Mouse (Mus musculus) urinary bladder, postnatal 36 days (tissue): ENCODE measurements around the gene Gramd1a.

Experiments
- DNase-seq, 2 experiments: peaks; one replicate each; pipeline ENCODE4 v3.0.0; 2022; ENCODE audit warnings: low spot score in 2 of 2, mixed read lengths in 1 of 2

Gene Gramd1a

DNA sequence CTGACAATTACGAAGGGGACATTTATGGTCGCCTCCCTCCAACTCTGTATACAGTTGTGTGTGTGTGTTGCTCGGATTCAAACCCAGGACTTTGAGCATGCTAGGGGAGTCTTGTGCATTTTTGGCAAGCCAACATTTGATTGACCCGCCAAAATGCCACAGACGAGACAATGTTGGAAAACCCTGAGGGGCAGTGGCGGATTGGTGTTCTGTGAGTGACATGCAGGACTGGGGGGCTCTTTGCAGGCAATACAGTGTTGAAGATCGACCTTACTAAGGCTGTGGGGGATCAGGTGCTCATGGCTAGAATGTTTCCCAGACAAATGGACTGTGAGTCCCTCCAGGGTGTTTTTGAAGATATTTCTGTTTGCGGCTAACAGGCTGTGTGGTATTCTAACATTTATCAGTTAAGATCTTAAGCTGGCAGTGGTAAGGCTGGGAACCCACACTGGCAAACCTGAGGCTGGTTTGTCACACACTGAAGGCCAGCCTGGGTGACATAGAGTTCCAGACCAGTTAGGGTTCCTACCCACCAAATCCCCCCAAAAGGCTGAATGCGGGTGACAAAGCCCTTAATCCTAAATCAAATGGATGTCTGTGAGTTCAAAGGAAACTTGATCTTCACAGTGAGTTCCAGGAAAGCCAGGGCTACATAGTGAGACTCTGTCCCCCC, 58.7 kb downstream of the Gramd1a start:
- no peak for DNase-seq

DNA sequence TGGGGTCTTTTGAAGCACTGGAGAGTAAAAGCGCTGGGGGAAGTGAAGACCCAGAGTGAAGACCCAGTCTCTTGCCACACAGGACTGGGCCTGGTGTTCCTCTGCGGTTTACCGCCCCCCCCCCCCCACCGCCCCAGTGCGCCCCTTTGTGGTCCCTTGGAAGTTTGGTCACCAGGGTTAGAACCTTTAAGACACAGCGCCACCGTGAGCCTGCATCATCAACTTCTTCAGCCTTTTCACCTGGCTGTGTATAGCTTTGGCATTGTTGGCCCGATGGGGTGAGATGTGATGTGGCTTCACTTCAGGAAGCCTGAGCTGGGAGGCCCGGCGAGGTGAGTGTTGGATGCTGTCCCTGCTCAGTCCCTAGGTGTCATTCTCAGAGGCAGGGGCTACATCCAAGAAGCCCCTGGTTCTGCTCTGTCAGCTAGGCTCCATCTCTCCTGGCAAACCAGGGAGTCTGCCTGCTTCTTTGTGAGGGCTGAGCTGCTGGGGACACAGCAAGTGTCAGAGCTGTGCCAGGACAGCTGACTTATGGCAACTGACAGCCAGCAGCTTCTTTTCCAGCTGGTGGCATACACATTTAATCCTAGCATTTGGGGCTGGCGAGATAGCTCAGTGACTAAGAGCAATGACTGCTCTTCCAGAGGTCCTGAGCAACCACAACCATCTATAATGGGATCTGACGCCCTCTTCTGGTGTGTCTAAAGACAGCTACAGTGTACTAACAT, 60.8 kb downstream of the Gramd1a start:
- no peak for DNase-seq

DNA sequence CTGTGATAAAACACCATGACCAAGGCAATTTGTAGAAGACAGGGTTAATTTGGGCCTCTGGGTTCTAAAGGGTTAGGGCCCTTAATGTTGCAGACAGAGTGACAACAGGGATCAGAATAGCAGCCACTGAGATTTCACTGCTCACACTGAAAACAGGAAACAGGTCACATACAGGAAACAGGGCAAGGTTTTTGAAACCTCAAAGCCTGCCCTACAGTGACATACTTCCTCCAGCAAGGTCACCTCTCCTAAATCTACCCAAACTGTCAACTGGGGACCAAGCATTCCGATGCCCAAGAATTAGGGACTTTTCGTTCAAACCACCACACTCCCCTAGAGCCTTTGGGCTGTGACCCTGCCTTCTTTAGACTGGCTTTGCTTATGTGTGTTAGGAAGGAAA, 66.0 kb downstream of the Gramd1a start:
- DNase-seq = no peak

DNA sequence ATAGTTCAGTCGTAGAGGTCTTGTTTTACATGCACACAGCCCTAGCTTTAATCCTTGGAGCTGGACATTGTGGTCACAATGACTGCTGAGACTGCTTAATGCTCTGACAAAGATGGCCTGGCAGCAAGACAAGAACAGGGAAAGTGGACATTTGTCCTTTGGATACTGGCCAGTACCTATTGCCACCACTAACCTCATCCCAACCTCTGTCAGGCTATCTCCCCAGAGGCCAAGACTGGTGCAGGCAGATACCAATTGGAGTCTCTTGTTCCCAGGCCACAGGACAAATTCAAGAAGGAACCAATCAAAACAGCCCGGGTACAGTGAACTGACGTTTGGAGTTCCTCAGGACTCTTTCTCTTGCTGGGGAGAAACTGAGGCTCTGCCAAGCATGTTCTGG, 67.5 kb downstream of the Gramd1a start:
- DNase-seq = no peak

DNA sequence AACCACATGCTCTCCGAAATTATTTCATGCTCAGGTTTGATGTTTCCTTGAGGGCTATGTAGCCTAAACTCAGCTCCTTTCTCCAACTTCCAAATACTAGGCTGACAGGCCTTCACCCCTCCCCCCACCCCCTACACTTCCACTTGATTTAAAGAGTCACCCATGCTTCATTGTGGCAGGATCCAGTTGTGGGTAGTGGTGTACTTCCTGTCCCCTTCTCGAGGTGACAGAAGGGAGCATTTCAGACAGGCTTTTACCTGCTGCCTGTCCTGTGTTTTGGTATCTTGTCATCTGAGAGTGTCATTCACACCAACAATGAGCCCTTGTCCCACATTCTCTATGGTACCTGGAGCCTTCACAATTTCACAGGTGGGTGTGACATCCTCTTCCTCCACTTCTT, 68.4 kb downstream of the Gramd1a start:
- no peak for DNase-seq

DNA sequence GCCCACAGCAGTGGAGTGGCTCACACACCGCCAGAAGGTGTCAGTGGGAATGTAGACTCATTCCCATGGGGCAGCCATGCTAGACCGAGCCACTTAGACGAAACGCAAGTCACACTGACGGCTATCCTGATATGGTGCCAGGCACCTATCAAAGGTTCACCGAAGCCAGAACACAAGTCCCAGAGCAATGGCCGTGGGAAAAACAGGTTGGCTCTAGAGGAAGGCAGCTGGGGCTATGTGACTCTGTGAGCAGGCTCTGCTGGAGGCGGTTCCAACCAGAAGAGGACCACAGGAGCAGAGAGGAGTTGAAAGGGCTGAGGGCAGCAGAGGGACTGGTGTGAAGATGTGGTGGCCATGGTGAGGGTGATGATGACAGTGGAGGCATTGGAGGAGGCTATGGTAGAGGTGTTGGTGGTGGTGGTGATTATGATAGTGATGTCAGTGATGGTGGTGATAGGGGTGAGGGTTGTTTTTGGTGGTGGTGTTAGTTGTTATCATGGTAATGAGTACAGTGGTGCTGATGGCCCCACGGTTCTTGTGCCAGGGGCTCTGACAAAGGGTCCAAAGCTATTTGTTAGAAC, 69.4 kb downstream of the Gramd1a start:
- DNase-seq = no peak

DNA sequence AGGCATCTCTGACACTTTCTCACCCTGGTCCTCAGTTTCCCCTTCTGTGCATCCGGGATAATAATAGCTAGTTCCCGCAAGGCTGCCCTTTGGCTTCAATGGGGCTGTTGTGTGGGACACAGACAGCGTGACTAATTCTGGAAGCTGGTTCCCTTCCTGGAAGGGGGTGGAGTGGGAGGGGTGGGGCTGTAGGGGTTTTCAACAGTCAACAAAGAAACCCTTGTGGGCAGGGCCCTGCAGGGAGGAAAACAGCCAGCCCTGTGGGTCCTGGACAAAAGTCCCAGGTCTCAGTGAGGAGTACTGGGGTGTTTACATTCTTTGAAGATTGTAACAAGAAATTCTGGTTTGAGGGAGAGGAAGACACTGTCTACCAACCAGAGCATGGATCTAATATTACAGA, 70.5 kb downstream of the Gramd1a start:
- DNase-seq = peak in 1 of 2 experiments; percentile 70

DNA sequence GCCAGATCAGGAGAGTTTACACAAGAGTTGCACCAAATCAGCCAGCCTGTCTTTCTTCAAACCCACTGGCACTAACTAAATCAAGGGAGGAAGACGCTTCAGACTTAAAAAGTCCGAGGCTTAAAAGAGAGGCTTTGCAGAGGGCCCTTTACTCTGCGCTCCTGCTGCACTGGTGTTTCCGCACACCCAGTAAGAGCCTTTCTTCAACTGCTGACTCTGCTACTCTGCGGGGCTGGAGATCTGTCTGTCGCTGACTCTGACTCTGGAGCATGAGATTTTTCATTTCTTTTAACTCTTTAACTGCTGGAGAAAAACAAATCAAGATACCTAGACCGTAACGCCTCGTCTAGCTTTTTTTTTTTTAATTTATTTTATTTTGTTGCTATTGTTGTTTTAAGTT, 71.6 kb downstream of the Gramd1a start:
- DNase-seq = no peak

DNA sequence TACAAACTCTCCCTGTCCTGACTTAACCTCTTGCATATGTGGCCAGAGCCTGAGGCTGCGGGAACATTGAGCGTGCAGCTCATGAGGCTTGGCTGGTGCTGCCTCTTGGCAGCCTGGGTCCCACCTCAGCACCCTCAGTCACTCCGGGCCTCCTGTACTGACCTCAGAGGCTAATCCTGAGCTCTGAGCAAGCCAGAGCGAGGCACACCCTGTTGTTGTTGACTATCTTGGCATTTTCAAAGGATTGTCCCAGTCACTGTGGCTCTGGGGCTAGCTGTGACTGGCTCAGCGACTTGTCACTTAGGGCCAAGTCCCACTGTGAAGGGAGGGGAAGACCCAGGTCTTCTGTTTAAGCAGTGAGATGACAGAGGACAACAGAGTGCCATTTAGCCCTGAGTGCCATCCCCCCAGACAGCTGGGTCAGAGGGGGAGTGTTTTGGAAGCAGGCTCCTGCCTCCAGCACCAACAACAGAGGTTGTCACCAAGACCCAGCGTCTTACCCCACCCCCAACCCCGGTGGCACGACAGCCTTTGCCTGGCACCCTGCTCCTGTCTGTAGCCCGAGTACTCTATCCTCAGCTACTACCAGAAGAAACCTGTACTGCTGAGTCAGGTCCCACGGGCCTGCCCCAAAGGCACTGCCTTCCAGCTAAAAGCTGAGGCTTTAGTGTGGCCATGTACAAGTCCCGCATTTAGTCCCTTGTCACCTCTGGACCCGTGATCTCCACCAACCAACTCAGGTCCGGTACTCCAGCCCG, 72.7 kb downstream of the Gramd1a start:
- peak in 1 of 2 experiments; percentile 74 for DNase-seq

DNA sequence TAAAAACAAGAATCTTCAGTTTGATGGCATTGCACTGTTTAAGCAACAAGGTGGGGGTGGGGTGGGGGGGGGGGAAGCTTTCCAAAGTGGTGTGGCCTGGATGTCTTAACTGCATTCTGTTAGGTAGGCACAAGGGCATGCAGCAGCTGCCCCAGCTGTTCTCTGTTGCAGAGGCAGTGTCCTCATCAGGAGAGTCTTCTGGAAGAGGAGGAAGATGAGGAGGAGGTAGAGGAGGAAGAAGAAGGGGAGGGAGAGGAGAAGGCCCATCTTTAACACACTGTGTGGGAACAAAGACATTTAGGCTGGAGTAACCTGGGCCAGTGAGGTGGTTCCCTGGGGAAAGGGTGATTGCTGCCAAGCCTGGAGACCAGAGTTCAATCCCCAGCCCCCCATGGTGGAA, 73.6 kb downstream of the Gramd1a start:
- DNase-seq = no peak

DNA sequence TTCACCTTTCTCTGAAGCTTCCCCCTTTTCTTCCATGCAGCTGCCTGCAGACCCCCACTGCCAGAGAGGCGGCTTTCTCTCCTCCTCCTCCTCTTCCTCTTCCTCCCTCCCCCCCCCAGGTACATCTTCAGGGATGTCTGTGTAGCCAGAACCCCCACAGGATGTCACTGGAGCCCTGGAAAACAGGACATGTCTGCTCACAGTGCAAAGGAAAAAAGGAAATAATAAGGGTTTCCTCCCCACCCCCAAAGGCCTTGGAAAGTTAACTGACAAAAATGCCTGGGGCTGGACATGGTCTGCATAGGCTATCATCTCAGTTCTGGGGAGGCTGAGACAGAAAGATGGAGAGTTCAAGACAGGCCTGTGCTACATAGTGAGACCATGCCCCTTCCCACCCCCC, 74.6 kb downstream of the Gramd1a start:
- DNase-seq = no peak

DNA sequence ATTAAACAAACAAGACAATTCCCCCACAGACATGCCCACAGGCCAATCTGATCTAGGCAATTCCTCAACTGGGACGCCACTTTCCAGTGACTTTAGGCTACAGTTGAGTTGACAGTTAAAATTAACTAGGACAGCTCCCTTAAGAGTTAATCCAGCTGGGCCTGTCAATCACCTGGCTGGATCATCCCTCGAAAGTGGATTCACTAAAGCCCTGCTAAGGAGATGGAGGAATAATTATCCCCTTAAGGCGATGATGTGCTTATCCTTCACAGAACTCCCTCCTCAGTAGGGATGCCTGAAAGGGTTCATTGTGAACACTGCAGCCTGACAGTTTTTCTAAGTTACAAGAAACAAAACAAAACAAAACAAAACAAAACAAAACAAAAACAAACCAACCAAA, 75.1 kb downstream of the Gramd1a start:
- DNase-seq = no peak
